Mouse (Mus musculus): ENCODE results near the gene Rasl11a.
A peak's percentile ranks its signal among the peaks of the same experiment; 100 is the strongest.

Gene Rasl11a

GRCm38 (mm10) chr5:146844945-146845365 lies at the start of gene Rasl11a:
Gene Rasl11a (plus strand): TSS chr5:146845071.
- peak; percentile 70 to 73 for DNase-seq

DNA sequence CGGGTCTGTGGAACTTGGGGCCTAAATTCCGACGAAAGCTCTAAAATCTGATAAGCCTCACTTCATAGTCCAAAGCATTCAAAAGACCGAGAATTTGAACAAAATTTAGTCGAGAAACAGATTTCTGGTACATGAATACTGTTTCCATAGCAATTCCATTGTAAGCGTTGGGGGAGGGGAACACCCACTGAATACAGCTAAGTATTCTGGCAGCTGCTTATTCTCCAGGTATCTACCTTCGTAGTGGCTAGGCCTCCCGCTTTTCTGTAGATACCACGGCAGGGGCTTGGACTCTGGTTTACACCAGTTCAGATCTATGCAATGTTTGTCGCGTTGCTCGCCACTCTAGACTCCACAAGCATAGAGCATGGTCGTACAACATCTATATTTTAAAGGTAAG lies 49.1 kb upstream of the Rasl11a start:
- DNase-seq: no peak

DNA sequence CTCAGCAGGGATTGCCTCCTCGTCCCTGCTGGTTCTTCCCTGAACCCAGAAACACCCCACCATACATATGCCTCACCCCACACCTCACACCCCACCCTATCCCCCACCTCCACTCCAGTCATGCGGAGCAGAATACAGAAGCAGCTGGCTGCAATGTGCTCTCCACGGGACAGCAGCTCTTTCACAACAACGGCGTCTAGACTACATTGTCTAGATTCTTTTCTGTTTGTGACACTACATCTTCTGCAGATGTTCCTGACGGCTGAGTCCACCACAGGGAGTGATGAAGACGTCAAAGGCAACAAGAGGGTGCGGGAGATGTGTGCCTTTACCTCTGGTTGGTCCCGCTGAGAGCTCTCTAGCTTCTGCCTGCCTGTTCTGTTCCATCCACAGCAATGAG lies 46.8 kb upstream of the Rasl11a start:
- DNase-seq: no peak

- no peak for DNase-seq
Observed at GRCm38 (mm10) chr5:146806004-146806430, 38.9 kb upstream of the Rasl11a start.

GRCm38 (mm10) chr5:146809951-146810350 lies 34.9 kb upstream of the Rasl11a start:
- DNase-seq: no peak

DNA sequence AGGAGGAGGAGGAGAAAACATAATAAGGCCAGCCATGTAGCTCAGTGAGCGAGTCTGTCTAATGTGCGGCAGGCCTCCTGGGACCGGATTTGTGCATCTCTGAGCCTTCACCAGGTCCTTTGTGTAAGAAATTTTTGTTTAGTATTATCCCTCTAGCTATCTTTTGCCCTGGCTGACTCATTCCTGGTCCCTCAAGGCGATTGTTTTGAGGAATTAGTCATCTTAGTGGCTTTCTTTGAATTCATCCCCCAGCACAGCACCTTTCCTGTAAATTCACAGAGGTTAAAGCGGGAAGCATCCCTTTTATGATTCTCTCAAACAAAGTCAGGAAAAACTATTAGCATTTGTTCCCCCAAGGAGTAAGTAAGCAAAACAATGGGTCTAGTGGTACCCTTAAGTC lies 32.0 kb upstream of the Rasl11a start:
- DNase-seq: no peak

DNA sequence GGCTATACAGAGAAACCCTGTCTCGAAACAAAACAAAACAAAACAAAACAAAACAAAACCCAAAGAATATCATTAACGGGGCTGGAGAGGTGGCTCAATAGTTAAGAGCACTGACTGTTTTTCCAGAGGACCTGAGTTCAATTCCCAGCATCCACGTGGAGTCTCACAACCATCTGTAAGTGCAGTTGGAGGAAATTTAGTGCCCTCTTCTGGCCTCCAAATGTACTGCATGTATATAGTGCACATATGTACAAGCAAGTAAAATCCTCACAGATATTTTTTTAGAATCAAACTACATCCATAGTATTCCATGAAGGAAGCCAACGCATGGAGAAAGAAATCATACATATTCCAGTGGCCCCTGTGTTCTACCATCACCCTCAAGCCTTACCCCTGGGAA lies 31.4 kb upstream of the Rasl11a start:
- no peak for DNase-seq

- no peak for DNase-seq
Observed at GRCm38 (mm10) chr5:146815394-146815793, 29.5 kb upstream of the Rasl11a start.

DNA sequence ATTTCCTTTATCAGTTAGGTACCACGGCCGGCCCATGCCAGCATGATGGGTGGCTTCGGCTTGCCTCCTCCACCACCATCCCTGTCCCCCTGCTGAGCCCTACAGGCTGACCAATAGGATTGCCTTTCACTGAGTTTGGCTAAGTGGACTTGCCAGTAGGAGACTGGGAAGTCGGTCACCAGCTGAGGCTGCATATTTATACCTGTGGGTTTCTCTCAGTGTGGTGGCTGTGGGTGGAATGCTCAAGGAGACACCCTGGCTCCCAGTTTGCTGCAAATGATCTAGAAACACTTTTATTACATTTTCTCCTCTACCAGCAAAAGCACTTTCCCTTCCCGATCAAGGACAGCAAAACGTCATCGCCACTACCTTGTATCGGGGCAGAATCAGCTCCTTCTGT lies 27.3 kb upstream of the Rasl11a start:
- DNase-seq: no peak

- DNase-seq: no peak
Observed at GRCm38 (mm10) chr5:146818906-146819623, 25.8 kb upstream of the Rasl11a start.

DNA sequence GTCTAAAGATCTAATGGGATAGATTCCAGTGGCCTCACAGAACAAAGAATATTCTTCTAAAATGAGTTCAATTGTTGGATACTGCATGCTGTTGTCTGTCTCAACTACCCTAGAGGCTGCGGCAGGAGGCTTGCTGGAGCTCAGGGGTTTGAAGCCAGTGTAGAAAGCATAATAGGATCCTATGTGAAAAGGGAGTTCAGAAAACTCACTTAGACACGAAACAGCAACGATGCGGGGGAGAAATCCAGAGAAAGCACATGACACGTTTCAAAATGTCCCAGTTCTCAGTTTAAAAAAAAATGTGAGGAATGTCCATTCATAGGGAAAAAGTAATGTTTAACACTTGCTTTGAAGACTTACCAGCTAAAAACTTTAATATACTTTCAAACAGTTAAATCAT lies 21.9 kb upstream of the Rasl11a start:
- no peak for DNase-seq

DNA sequence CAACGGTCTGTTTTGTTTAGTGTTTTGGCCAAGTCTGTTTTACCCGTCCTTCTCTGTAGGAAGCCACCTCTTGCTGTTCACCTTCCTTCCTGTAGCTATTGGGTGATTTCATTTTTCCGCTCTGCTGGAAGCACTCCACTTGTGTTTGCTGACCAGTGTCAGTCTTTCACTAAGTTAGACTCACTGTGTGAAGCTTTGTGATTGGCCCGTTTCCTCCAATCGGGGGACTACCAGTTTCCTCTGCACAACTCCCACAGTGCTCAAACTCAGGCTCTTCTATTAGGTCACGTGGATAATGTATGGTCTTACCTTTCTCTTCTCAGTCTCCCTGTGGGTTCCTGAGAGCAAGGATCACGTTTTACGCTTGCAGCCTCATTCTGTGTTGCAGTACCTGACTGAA lies 15.3 kb upstream of the Rasl11a start:
- DNase-seq: no peak

GRCm38 (mm10) chr5:146832435-146832768 lies 12.5 kb upstream of the Rasl11a start:
- DNase-seq: no peak

DNA sequence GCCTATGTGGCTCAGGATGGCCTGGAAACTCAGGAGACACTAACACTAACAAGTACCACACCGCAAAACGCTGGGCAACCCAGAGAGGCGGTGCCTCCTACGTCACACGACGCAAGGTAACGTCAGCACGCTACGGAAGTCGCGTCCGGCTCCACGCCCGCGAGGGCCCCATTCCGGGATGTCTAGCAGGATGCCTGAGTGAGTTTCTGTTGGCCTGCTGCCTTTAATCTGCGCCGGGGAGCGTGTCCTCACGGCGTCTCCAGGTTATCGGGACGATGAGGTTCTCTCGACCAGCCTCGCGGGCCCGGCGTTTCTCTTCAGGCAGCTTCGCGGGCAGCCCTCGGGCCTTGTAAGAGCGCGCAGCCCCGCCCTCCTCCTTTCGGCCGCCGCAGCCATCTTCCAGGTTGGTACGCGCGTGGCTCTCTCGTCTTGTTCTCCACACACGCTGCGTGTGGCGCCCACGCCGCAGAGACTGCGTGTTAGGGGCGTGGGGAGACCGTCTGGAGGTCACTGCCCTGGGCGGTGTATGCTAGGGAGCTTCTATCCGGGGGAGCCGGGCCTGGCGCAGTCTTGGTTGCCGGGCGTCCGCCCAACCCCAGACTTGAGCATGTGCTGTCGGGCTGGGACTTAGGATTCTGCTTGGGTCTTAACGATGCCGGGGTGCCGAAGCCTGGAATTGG lies 12.0 kb upstream of the Rasl11a start, which contains the start of gene Rpl21:
Rpl21 (plus strand) TSS at position 122 of the 680 bp plus-strand sequence.
- DNase-seq: peak; percentile 93 to 96

DNA sequence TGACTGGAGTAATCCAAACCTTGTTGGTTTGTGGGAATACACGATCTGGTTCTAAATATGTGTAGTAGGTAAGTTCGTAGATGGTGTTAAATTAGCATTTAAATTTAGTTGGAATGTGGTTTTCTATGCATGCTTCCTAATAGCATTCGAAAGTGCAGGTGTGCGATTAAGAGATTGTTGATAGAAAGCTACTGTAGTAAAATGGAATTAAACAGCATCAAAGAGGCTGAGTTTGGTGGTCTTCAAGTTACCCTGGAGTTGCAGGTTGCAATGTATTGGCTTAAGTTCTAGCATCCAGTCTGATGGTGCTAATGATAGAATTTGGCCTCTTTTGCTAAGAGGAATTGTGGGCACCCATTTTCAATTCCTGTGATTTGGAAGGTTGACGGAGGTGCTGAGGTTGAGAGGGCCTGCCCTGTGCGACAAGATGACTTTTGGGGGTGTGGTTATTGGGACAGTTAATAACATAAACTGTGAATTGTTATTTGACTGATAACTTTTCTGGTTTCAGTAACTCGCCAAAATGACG lies 11.1 kb upstream of the Rasl11a start:
- no peak for DNase-seq

- no peak for DNase-seq
Observed at GRCm38 (mm10) chr5:146834959-146835358, 9.9 kb upstream of the Rasl11a start.

GRCm38 (mm10) chr5:146837967-146838720 lies 6.7 kb upstream of the Rasl11a start:
- DNase-seq: no peak

DNA sequence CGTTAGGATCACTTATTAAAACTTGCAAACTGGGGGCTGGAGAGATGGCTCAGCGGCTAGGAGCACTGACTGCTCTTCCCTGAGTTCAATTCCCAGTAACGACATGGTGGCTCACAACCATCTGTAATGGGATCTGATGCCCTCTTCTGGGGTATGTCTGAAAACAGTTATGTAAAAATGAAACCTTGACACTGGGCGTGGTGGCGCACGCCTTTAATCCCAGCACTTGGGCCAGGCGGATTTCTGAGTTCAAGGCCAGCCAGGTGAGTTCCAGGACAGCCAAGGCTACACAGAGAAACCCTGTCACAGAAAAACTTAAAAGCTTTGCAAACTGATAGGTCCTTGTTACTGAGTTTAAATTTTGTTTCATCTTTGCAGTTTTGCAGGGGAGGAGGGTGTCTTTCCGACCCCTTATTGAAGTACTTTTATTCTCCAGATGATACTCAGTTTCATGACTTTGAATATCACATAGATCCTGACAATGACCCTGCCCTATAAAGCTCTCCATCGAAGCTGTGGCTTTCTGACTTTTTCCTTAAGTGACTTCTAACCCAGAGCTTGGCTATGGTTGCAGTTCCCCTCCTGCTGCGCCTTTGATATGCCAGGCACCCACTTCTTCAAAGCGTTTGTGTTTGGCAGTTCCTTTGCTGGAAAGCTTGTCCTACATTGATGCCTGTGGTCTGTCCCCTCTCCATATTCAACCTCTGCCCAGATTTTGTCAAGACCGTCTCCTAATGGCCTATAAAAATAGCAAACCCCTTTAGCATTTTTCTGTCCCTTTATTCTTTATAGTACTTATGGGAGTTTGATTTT lies 5.8 kb upstream of the Rasl11a start:
- DNase-seq: no peak

DNA sequence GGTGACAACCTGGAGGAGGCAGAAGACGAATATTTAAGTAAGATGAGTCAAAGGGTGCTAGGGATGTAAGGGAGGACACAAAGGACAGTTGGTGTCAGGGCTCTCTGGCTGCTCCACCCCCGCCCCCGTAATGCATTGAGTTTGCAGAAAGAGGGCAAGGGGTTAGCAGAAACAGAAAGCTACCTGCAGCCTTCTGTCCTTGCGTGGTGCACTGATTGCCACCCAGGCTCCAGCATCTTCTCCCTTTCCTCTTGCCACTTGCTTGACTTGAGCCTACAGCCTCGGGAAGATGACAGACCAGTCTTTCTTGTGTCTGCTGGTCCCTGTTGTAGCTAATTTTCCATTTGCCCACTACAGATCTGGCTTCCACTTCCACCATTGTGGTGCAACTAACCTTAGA lies 5.1 kb upstream of the Rasl11a start:
- no peak for DNase-seq

GRCm38 (mm10) chr5:146840422-146840821 lies 4.4 kb upstream of the Rasl11a start:
- no peak for DNase-seq

DNA sequence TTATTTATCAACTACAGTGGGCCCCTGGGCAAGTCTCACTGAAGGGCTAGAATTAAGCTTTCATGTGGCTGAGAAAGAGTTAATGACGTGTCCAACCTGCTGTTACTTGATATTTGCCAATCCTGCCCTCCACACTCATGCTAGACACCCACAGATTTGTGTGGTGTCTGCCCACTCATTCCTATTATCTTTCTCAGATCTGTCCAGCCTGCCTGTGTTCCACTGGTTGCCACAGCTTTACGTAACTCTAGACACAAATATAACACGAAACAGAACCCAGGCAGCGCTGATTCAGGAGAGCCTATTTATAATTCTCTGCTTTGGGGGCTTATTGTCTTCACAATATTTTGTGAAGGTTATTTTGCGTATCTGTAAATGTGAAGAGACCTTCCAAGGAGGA lies 3.6 kb upstream of the Rasl11a start:
- DNase-seq: no peak

DNA sequence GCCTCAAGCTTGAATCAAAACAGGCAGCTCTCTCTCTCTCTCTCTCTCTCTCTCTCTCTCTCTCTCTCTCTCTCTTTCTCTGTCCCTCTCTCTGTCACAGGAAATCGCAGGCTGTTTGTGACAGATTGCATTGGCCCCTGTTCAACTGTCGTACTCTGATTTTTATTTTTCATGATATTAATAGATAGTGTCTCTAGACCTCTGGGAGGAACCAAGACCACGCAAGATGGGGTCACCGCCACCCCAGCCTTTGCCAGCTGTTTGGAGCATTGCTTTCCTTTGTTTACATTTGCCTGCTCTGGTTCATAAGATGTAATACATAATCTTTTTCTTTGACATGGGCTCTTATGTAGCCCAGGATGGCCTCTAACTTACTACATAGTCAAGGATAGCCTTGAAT lies 2.9 kb upstream of the Rasl11a start:
- DNase-seq: no peak

Measured in cerebellum, postnatal 36 days (tissue).